ENCODE assay signal across 11 mouse cellular contexts in the genomic region with DNA sequence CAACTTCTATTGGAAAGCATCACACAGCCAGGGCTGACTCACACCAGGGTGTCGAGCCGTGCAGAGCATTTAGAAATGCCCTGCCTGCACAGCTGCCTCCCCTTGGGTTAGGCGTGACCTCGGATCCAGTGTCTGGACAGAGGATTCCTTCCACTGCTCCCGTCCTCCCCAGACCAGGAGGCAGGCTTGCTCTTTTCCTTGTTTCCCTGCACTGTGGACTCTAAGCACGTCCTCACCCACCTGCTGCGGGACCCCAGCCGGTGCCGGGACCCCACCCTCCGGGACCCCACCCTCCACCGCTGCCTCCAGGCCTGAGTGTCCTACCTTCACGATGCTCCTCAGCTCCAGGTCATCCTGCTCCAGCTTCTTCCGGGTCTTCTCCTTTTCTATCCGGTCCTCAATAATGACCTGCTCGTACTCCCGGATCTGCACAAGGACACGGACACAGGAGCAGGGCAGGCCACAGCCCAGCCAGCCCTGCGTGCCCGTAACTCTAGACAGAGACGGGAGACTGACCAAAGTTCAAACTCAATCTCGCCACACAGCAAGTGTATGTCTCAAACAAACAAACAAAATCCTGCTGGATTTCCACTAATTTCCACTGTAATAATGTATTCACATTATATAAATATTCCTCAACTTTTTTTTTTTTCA. TPM values are rescaled to one million over a fixed set of nuclear protein-coding genes. Genes with fewer than 3 reads are reported as not detected.
DNase-seq lines count a peak whose midpoint lies in the region; ATAC-seq and TF ChIP-seq lines count a peak whose summit lies in the region.
"Had no signal": no experiment of that assay in that cellular context is flagged by ENCODE, and none has a peak within 500 bp of the region (broad histone marks: within the 10 kb centered on the region; RNA-seq: fewer than 3 reads in every experiment).

No protein-coding gene starts in this region.

- 0 out of 2 replicates have a peak overlapping the region, but pooled peaks have one; percentile 10 for H3K9ac ChIP-seq in kidney, embryonic 15.5 days
- H3K9ac ChIP-seq: forebrain, embryonic 13.5 days; midbrain, embryonic 13.5 days had no signal

- no peaks in the 10 kb centered on the region for H3K4me1 ChIP-seq in testis, adult 2 months (ENCODE audit: control insufficient read depth, insufficient read depth, low read length)
- 0 out of 2 replicates have a peak, but pooled peaks cover 2% of the 10 kb centered on the region for H3K4me1 ChIP-seq in embryonic facial prominence, embryonic 10.5 days
- peaks cover 15% of the 10 kb centered on the region for H3K4me1 ChIP-seq in kidney, embryonic 15.5 days
- H3K4me1 ChIP-seq: midbrain, embryonic 13.5 days had no signal

- intact Hi-C loops in left cerebral cortex, adult 2 months (cut with DNase I): no loop called here

- no peak overlapping the region for H3K4me3 ChIP-seq in testis, adult 2 months (ENCODE audit: control insufficient read depth, low read depth, low read length)
- no peak overlapping the region for H3K4me3 ChIP-seq in embryonic facial prominence, embryonic 10.5 days
- peak overlapping the region; percentile 25 for H3K4me3 ChIP-seq in kidney, embryonic 15.5 days (replicated peaks)
- H3K4me3 ChIP-seq in left cerebral cortex, adult 2 months: no peak overlapping the region
- H3K4me3 ChIP-seq: forebrain, embryonic 13.5 days; midbrain, embryonic 13.5 days had no signal

- ATAC-seq in kidney, embryonic 15.5 days (replicated peaks; ENCODE audit: low FRiP score): peak; percentile 86
- ATAC-seq in frontal cortex, adult (ENCODE audit: low TSS enrichment): no peak
- ATAC-seq: forebrain, embryonic 13.5 days; midbrain, embryonic 13.5 days had no signal

- H3K9me3 ChIP-seq in embryonic facial prominence, embryonic 10.5 days: no peaks in the 10 kb centered on the region
- H3K9me3 ChIP-seq in kidney, embryonic 15.5 days (replicated peaks): no peaks in the 10 kb centered on the region
- H3K9me3 ChIP-seq: forebrain, embryonic 13.5 days; midbrain, embryonic 13.5 days had no signal

- no peak for DNase-seq in testis, postnatal 14 days (ENCODE audit: low spot score)
- DNase-seq in embryonic facial prominence, embryonic 10.5 days (ENCODE audit: low spot score): no peak
- DNase-seq in yolk sac, embryonic 10.5 days (ENCODE audit: low spot score): peak; percentile 46
- no peak for DNase-seq in left cerebral cortex, adult 2 months (ENCODE audit: extremely low spot score in 1 of 2, low spot score in 2 of 2)
- DNase-seq: heart, postnatal 36 days; right cerebral cortex, adult 18-20 months had no signal

- 0 out of 2 replicates have a peak, but pooled peaks have one; percentile 17 for TF ChIP-seq POLR2A in testis, adult 2 months (IDR thresholded peaks at IDR 0.05; ENCODE audit: control insufficient read depth, low read depth, low read length)

- no peak for TF ChIP-seq CTCF in testis, adult 2 months (IDR thresholded peaks at IDR 0.05; ENCODE audit: control insufficient read depth, insufficient read depth, insufficient replicate concordance, low read depth, low read length)
- no peak for TF ChIP-seq CTCF in left cerebral cortex, adult 2 months (IDR thresholded peaks at IDR 0.05)

- no peaks in the 10 kb centered on the region for H3K27me3 ChIP-seq in testis, adult 2 months (ENCODE audit: control insufficient read depth, insufficient read depth, low read length)
- no peaks in the 10 kb centered on the region for H3K27me3 ChIP-seq in embryonic facial prominence, embryonic 10.5 days (replicated peaks; ENCODE audit: low read depth, poor library complexity, severe bottlenecking)
- H3K27me3 ChIP-seq in kidney, embryonic 15.5 days: no peaks in the 10 kb centered on the region
- H3K27me3 ChIP-seq: forebrain, embryonic 13.5 days; midbrain, embryonic 13.5 days had no signal

- no peak overlapping the region for H3K27ac ChIP-seq in testis, adult 2 months (ENCODE audit: control insufficient read depth, insufficient read depth, low read depth, low read length)
- H3K27ac ChIP-seq in embryonic facial prominence, embryonic 10.5 days (replicated peaks): peak overlapping the region; percentile 14; the same call in 1 of the 2 replicates
- H3K27ac ChIP-seq in kidney, embryonic 15.5 days: peak overlapping the region; percentile 88
- H3K27ac ChIP-seq in left cerebral cortex, adult 2 months: no peak overlapping the region
- H3K27ac ChIP-seq: forebrain, embryonic 13.5 days; midbrain, embryonic 13.5 days had no signal

- peak overlapping the region; percentile 47 for H3K4me2 ChIP-seq in kidney, embryonic 15.5 days
- H3K4me2 ChIP-seq: forebrain, embryonic 13.5 days; midbrain, embryonic 13.5 days had no signal

- WGBS in embryonic facial prominence, embryonic 10.5 days: 78% methylated on average over 21 of the region's 21 CpGs
- 48% methylated on average over 21 of the region's 21 CpGs for WGBS in kidney, embryonic 15.5 days

- H3K36me3 ChIP-seq in testis, adult 2 months (ENCODE audit: control insufficient read depth, insufficient read depth, low read length): no peaks in the 10 kb centered on the region; the same call in 1 of the 2 replicates
- peaks cover 28% of the 10 kb centered on the region for H3K36me3 ChIP-seq in embryonic facial prominence, embryonic 10.5 days (replicated peaks)
- peaks cover 21% of the 10 kb centered on the region for H3K36me3 ChIP-seq in kidney, embryonic 15.5 days

RNA-seq across cellular contexts. Expression of gene Iqcg, which starts 36.8 kb away (rescaled TPM):
- 21.8 and 22.8 TPM in 2 replicates for polyA plus RNA-seq in testis, adult 2 months (2012; rRNA removed)
- 2.1 and 3.6 TPM in 2 replicates for polyA plus RNA-seq in embryonic facial prominence, embryonic 10.5 days (2016; fragmentation: Nextera tagmentation; extraction: Ambion mirVana)
- 3.9 and 4.2 TPM in 2 replicates for polyA plus RNA-seq in kidney, embryonic 15.5 days (2015; fragmentation: Nextera tagmentation; extraction: Ambion mirVana)
- 1 to 10 TPM; 3.7 to 4.9 TPM for total RNA-seq in left cerebral cortex, adult 2 months (2021)

RNA-seq across cellular contexts. Expression of gene Rpl35a, which starts 37.0 kb away (rescaled TPM):
- polyA plus RNA-seq in testis, adult 2 months (2012; rRNA removed): 267 and 293 TPM in 2 replicates
- polyA plus RNA-seq in embryonic facial prominence, embryonic 10.5 days (2016; fragmentation: Nextera tagmentation; extraction: Ambion mirVana): 1,025 and 1,052 TPM in 2 replicates
- 999 and 1,117 TPM in 2 replicates for polyA plus RNA-seq in kidney, embryonic 15.5 days (2015; fragmentation: Nextera tagmentation; extraction: Ambion mirVana)
- 100 to 1,000 TPM; 287 to 307 TPM for total RNA-seq in left cerebral cortex, adult 2 months (2021)

RNA-seq across cellular contexts. Expression of gene Lmln, which starts 43.1 kb away (rescaled TPM):
- polyA plus RNA-seq in testis, adult 2 months (2012; rRNA removed): 7.3 and 10.8 TPM in 2 replicates
- polyA plus RNA-seq in embryonic facial prominence, embryonic 10.5 days (2016; fragmentation: Nextera tagmentation; extraction: Ambion mirVana): 2.6 and 3.7 TPM in 2 replicates
- polyA plus RNA-seq in kidney, embryonic 15.5 days (2015; fragmentation: Nextera tagmentation; extraction: Ambion mirVana): 2.3 and 4.1 TPM in 2 replicates
- 10 to 100 TPM; 12.3 to 14.8 TPM for total RNA-seq in left cerebral cortex, adult 2 months (2021)

Comparison
In these comparisons a context has a peak if more than half of its experiments do, and no peak if none do; other contexts are left out.
1. H3K27ac ChIP-seq: peak in embryonic facial prominence, embryonic 10.5 days (single experiment) and kidney, embryonic 15.5 days (single experiment); none in testis, adult 2 months (single experiment) and left cerebral cortex, adult 2 months (single experiment).